Mouse (Mus musculus): Measurements from ENCODE around the gene Pde7b.

GRCm38 (mm10) chr10:20518529-20518889 lies 206.4 kb downstream of the Pde7b start:
- TF ChIP-seq GATA1 (IDR thresholded peaks at IDR 0.05; ENCODE audit: borderline replicate concordance, low read length): no peak
- TF ChIP-seq POLR2AphosphoS5 (IDR thresholded peaks at IDR 0.05; ENCODE audit: insufficient replicate concordance, low read depth, low read length): no peak
- TF ChIP-seq CTCF (IDR thresholded peaks at IDR 0.05; ENCODE audit: low read depth, low read length): no peak
- TF ChIP-seq TAL1 (conservative IDR thresholded peaks at IDR 0.05; ENCODE audit: low read depth, low read length): no peak
